Mouse (Mus musculus): Measurements from ENCODE around the gene Cnp. TPM values are rescaled to one million over a fixed set of nuclear protein-coding genes. Genes with fewer than 3 reads are reported as not detected.
"Not testable (repeated sequence)": the region's sequence is repeated elsewhere in the genome, so short reads cannot be mapped to it uniquely, and the experiment has no call there.

Gene Cnp
- polyA plus RNA-seq, 1 experiment from 2014 or later: 16.3 TPM

DNA sequence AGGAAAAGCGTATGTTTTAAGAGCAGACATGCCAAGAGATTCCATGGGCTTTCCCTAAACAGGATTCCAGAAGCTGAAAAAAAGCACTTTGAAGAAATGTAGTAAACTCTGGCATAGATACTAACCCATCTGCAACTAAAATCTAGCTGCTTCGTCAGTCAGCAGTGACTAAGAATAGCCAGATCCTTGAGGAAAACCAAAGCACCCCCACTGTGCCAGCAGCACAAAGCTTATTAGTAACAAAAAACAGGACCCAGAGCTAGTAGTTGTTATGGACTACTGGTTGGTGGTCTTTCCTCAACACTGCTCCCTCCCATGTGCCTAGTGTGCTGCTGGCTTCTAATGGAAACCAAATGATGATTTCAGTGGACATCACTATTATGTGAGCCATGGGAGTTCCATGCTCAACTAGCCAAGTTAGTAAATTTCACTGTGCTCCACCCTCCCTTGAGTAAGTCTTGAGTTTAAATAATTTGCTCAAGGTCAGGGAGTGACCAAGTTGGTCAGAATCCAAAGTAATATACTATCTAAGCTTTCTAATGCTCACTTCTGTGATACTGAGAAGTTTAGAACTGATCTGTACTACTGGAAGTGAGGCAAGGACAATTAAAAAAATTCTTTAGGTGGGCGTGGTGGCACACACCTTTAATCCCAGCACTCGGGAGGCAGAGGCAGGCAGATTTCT, 29.8 kb downstream of the Cnp start:
- no peaks in the 10 kb centered on the region for H3K27me3 ChIP-seq (ENCODE audit: insufficient read depth, poor library complexity, severe bottlenecking)
- peaks cover 52% of the 10 kb centered on the region for H3K36me3 ChIP-seq
- H3K9me3 ChIP-seq: no peaks in the 10 kb centered on the region
- no peak for DNase-seq (ENCODE audit: low spot score)
- peaks cover 18% of the 10 kb centered on the region; the same call in 1 of the 2 replicates for H3K4me1 ChIP-seq
- WGBS: 82% methylated on average over 4 of the region's 4 CpGs
- H3K4me3 ChIP-seq: no peak overlapping the region
- no peak overlapping the region for H3K27ac ChIP-seq

GRCm38 (mm10) chr11:100605451-100605850, 30.7 kb downstream of the Cnp start:
- WGBS: 91% methylated on average over 10 of the region's 10 CpGs
- Histone ChIP-seq H3K4me3 (no peak overlapping the region), H3K27ac (no peak overlapping the region), H3K36me3 (peaks cover 45% of the 10 kb centered on the region), H3K27me3 (ENCODE audit: insufficient read depth, poor library complexity, severe bottlenecking) (no peaks in the 10 kb centered on the region), H3K4me1 (peaks cover 27% of the 10 kb centered on the region; the same call in 1 of the 2 replicates), H3K9me3 (no peaks in the 10 kb centered on the region)
- no peak for DNase-seq (ENCODE audit: low spot score)

DNA sequence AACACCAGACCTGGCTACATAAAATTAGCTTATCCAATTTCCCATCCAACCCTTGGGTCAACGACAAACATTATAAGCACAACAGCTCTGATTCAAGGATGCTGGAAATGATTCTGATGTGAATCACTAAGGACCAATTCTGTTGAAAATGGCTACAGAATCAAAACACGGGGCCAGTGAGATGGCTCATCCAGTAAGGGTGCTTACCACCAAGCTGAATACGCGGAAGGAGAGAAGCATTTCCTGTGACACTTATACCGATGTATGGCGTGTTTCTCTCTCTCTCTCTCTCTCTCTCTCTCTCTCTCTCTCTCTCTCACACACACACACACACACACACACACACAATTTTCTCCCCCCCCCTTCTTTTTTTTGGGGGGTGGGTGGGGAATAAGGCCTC, 32.4 kb downstream of the Cnp start:
- peaks cover 33% of the 10 kb centered on the region; the same call in 1 of the 2 replicates for H3K4me1 ChIP-seq
- H3K36me3 ChIP-seq: peaks cover 35% of the 10 kb centered on the region
- H3K27ac ChIP-seq: no peak overlapping the region
- H3K27me3 ChIP-seq (ENCODE audit: insufficient read depth, poor library complexity, severe bottlenecking): no peaks in the 10 kb centered on the region
- whole genome bisulfite sequencing: 93% methylated on average over 6 of the region's 6 CpGs
- H3K9me3 ChIP-seq: no peaks in the 10 kb centered on the region
- no peak overlapping the region for H3K4me3 ChIP-seq
- no peak for DNase-seq (ENCODE audit: low spot score)

GRCm38 (mm10) chr11:100608796-100609195, 34.1 kb downstream of the Cnp start:
- Histone ChIP-seq H3K27me3 (ENCODE audit: insufficient read depth, poor library complexity, severe bottlenecking) (no peaks in the 10 kb centered on the region), H3K9me3 (no peaks in the 10 kb centered on the region), H3K4me3 (no peak overlapping the region), H3K36me3 (peaks cover 29% of the 10 kb centered on the region), H3K27ac (no peak overlapping the region), H3K4me1 (peaks cover 34% of the 10 kb centered on the region; the same call in 1 of the 2 replicates)
- WGBS: 77% methylated on average over 4 of the region's 4 CpGs
- no peak for DNase-seq (ENCODE audit: low spot score)

GRCm38 (mm10) chr11:100609355-100609996, 34.8 kb downstream of the Cnp start:
- peaks cover 29% of the 10 kb centered on the region for H3K36me3 ChIP-seq
- no peaks in the 10 kb centered on the region for H3K9me3 ChIP-seq
- WGBS: 77% methylated on average over 5 of the region's 5 CpGs
- H3K27me3 ChIP-seq (ENCODE audit: insufficient read depth, poor library complexity, severe bottlenecking): no peaks in the 10 kb centered on the region
- no peak for DNase-seq (ENCODE audit: low spot score)
- H3K27ac ChIP-seq: peak overlapping the region; percentile 67
- peaks cover 28% of the 10 kb centered on the region; the same call in 1 of the 2 replicates for H3K4me1 ChIP-seq
- no peak overlapping the region for H3K4me3 ChIP-seq

GRCm38 (mm10) chr11:100609997-100610680, 35.4 kb downstream of the Cnp start:
- H3K4me1 ChIP-seq: peaks cover 27% of the 10 kb centered on the region; the same call in 1 of the 2 replicates
- no peak for DNase-seq (ENCODE audit: low spot score)
- no peaks in the 10 kb centered on the region for H3K27me3 ChIP-seq (ENCODE audit: insufficient read depth, poor library complexity, severe bottlenecking)
- H3K36me3 ChIP-seq: peaks cover 29% of the 10 kb centered on the region
- H3K27ac ChIP-seq: peak overlapping the region; percentile 67; the same call in 1 of the 2 replicates
- no peak overlapping the region for H3K4me3 ChIP-seq
- WGBS: 79% methylated on average over 9 of the region's 9 CpGs
- H3K9me3 ChIP-seq: no peaks in the 10 kb centered on the region

DNA sequence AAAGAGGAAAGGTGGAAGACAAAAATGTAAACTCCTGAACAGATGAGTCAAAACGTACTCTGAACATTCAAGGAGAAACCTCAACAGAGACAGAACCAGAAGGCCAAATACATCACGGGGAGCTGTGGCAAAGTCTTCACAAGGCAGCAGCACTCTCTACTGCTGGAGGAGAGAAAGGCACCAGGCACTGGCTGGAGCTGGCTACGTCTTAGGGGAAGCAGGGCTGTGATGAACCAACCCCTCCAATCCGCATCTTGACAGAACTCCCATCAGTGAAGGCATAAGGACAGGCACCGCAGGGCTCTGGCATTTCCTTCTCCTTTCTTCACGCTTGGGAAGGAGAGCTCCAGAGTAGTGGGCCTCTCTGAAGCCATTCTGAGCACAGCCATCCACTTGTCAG, 36.9 kb downstream of the Cnp start:
- DNase-seq (ENCODE audit: low spot score): no peak
- Histone ChIP-seq H3K4me1 (peaks cover 27% of the 10 kb centered on the region; the same call in 1 of the 2 replicates), H3K9me3 (no peaks in the 10 kb centered on the region), H3K4me3 (no peak overlapping the region), H3K36me3 (peaks cover 28% of the 10 kb centered on the region), H3K27me3 (ENCODE audit: insufficient read depth, poor library complexity, severe bottlenecking) (no peaks in the 10 kb centered on the region), H3K27ac (no peak overlapping the region)
- WGBS: 81% methylated on average over 6 of the region's 6 CpGs

DNA sequence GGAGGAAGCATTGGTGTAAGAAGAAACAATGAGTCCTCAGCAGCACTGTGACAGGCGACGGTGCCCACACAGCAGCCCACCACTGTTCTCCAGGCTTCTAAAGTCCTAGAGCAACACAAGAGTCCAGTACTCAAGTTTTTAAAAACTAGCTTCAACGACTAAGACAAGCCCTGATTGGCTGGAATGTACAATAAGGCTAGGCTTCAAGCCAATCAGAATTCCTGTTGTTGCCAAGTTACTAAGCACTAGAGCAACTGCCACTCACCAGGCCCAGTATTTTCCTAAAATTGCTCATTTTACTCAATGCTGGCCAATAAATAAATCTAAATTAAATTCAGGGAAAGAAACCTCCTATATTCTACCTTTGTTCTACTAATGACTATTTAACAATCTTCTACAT, 38.5 kb downstream of the Cnp start:
- Histone ChIP-seq H3K4me1 (peaks cover 37% of the 10 kb centered on the region), H3K27ac (no peak overlapping the region), H3K27me3 (ENCODE audit: insufficient read depth, poor library complexity, severe bottlenecking) (no peaks in the 10 kb centered on the region), H3K36me3 (peaks cover 20% of the 10 kb centered on the region), H3K4me3 (no peak overlapping the region), H3K9me3 (no peaks in the 10 kb centered on the region)
- WGBS: 88% methylated on average over 3 of the region's 3 CpGs
- no peak for DNase-seq (ENCODE audit: low spot score)

DNA sequence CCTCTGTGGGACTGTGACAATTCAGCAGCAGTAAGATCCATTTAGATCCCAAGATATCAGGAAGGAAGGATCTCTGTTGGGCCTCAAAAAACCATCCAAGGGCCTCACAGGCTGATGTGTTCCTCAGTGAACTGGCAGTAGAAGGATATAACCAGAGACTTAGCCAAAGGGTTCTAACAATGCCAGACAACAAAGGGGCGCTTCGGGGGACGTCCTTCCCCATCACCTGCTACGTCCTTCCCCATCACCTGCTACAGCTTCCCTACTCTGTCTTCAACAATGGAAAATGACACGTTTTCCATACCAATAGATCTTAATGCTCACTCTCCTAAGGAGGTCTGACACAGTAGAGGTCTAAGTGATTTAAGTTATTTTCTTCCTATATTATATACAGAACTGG, 41.6 kb downstream of the Cnp start:
- no peak overlapping the region for H3K27ac ChIP-seq

DNA sequence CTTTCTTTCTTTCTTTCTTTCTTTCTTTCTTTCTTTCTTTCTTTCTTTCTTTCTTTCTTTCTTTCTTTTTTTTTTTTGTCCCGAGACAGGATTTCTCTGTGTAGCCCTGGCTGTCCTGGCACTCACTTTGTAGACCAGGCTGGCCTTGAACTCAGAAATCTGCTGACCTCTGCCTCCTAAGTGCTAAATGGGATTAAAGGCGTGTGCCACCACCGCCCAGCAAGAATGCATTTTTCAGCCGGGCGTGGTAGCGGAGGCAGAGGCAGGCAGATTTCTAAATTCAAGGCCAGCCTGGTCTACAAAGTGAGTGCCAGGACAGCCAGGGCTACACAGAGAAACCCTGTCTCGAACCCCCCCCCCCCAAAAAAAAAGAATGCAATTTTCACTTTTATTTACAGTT, 42.1 kb downstream of the Cnp start:
- H3K9me3 ChIP-seq; H3K27ac ChIP-seq; H3K4me3 ChIP-seq; DNase-seq (ENCODE audit: low spot score); H3K27me3 ChIP-seq (ENCODE audit: insufficient read depth, poor library complexity, severe bottlenecking); H3K36me3 ChIP-seq: not testable (repeated sequence)
- H3K4me1 ChIP-seq: peaks cover 27% of the 10 kb centered on the region
- WGBS: 93% methylated on average over 7 of the region's 7 CpGs

More for the DNA sequence above, 41.6 kb downstream of the Cnp start:
- peaks cover 27% of the 10 kb centered on the region for H3K4me1 ChIP-seq
- no peaks in the 10 kb centered on the region for H3K9me3 ChIP-seq
- no peak for DNase-seq (ENCODE audit: low spot score)
- WGBS: 90% methylated on average over 5 of the region's 5 CpGs
- no peak overlapping the region for H3K4me3 ChIP-seq
- H3K36me3 ChIP-seq: peaks cover 12% of the 10 kb centered on the region
- H3K27me3 ChIP-seq (ENCODE audit: insufficient read depth, poor library complexity, severe bottlenecking): no peaks in the 10 kb centered on the region

- Histone ChIP-seq H3K36me3 (peaks cover 3% of the 10 kb centered on the region; the same call in 1 of the 2 replicates), H3K4me1 (peaks cover 26% of the 10 kb centered on the region), H3K27ac (no peak overlapping the region), H3K4me3 (peak overlapping the region; percentile 97), H3K27me3 (ENCODE audit: insufficient read depth, poor library complexity, severe bottlenecking) (no peaks in the 10 kb centered on the region), H3K9me3 (no peaks in the 10 kb centered on the region)
- WGBS: 75% methylated on average over 4 of the region's 4 CpGs
- no peak for DNase-seq (ENCODE audit: low spot score)
These were observed 42.8 kb downstream of the Cnp start for GRCm38 (mm10) chr11:100617480-100617879.

DNA sequence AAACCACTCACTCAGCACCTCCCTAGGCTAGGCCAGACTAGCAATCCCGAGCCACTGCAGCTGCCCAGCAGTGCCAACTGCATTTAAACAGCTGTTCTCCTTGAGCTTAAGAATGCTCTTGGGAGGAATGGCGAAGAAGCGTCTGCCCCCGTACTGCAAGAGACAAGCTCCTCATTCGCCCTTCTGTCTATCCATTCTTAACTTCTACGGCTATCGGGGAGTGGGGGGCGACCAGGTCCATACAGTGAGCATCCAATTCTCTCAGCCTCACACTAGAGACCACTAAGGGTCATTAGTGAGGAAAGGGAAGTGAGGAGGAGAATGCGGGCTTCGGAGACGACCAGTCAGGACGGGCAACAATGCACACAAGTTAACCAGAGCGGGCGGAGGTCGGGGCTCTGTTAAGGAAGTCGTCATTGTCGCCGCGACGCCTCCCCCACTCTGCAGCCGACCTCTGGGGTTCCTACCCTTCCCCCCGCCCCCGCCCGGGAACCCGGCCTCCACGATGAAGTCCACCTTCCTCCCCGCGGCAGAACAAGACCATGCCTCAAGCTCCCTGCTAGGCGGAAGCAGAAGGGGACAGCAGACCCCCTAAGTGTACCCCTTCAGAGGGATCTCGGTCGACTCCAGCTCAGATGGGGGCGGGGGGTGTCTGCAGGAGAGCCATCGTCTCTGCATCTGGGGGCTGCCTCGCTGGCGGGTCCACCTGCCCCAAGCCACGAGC, 44.2 kb downstream of the Cnp start, which contains the start of gene Nkiras2:
Gene Nkiras2 (plus strand): TSS at position 484 of the 724 bp plus-strand sequence.
- Histone ChIP-seq H3K36me3 (peaks cover 3% of the 10 kb centered on the region; the same call in 1 of the 2 replicates), H3K4me1 (peaks cover 31% of the 10 kb centered on the region), H3K9me3 (no peaks in the 10 kb centered on the region), H3K27ac (peak within 1 kb of the TSS; percentile 96), H3K27me3 (ENCODE audit: insufficient read depth, poor library complexity, severe bottlenecking) (no peaks in the 10 kb centered on the region), H3K4me3 (peak within 1 kb of the TSS; percentile 97)
- peak; percentile 92 for DNase-seq (ENCODE audit: low spot score)
- under 1% methylated on average over 36 of the region's 36 CpGs for WGBS

All from heart, embryonic 10.5 days (tissue).